Mouse (Mus musculus) hindbrain, embryonic 12.5 days (tissue): ENCODE measurements around the gene Gm9887. TPM values are rescaled to one million over a fixed set of nuclear protein-coding genes. Genes with fewer than 3 reads are reported as not detected.
"Not testable (repeated sequence)": the region's sequence is repeated elsewhere in the genome, so short reads cannot be mapped to it uniquely, and the experiment has no call there.

Experiments used
- ATAC-seq: fragments of 200-750 bp; cut with Nextera tagmentation; 2 replicates; pipeline ENCODE4 v1.8.0; 2017; ENCODE audit warnings: moderate TSS enrichment; ENCODE audit not compliant: low FRiP score
- H3K27ac ChIP-seq: fragments of 300-500 bp; sonication (generic); 2 replicates; pipeline ENCODE4 v1.5.1; 2016; ENCODE audit warnings: mild to moderate bottlenecking
- H3K27me3 ChIP-seq: fragments of 300-500 bp; sonication (generic); 2 replicates; pipeline ENCODE4 v1.6.1; 2016; ENCODE audit warnings: mild to moderate bottlenecking
- H3K36me3 ChIP-seq: fragments of 300-500 bp; sonication (generic); 2 replicates; pipeline ENCODE4 v1.6.1; 2016; ENCODE audit warnings: mild to moderate bottlenecking
- H3K4me1 ChIP-seq: fragments of 300-500 bp; sonication (generic); 2 replicates; pipeline ENCODE4 v1.6.1; 2016
- H3K4me2 ChIP-seq: fragments of 300-500 bp; sonication (generic); replicated peaks from 2 replicates; pipeline ENCODE4 v1.6.1; 2016; ENCODE audit warnings: mild to moderate bottlenecking
- H3K4me3 ChIP-seq: fragments of 300-500 bp; sonication (generic); 2 replicates; pipeline ENCODE4 v1.5.1; 2016; ENCODE audit warnings: mild to moderate bottlenecking
- H3K9ac ChIP-seq: fragments of 300-500 bp; sonication (generic); 2 replicates; pipeline ENCODE4 v1.6.1; 2016; ENCODE audit warnings: mild to moderate bottlenecking, moderate library complexity
- H3K9me3 ChIP-seq: fragments of 300-500 bp; sonication (generic); replicated peaks from 2 replicates; pipeline ENCODE4 v1.6.1; 2016; ENCODE audit warnings: mild to moderate bottlenecking
- WGBS: fragments of 180-500 bp; shearing (Covaris S2); methylation state at CpG from one replicate; pipeline ENCODE4 v1.1.7; 2016; 5-methylcytosine and 5-hydroxymethylcytosine counted together
- polyA plus RNA-seq: library from polyadenylated mRNA; unstranded; fragments of >200 nt; fragmentation: Nextera tagmentation; extraction: Ambion mirVana; gene quantifications from 2 replicates; pipeline ENCODE4 v1.2.1, GENCODE M21; 2016

The Gm9887 gene
- polyA plus RNA-seq, 1 experiment from 2014 or later: 1.8 TPM

DNA sequence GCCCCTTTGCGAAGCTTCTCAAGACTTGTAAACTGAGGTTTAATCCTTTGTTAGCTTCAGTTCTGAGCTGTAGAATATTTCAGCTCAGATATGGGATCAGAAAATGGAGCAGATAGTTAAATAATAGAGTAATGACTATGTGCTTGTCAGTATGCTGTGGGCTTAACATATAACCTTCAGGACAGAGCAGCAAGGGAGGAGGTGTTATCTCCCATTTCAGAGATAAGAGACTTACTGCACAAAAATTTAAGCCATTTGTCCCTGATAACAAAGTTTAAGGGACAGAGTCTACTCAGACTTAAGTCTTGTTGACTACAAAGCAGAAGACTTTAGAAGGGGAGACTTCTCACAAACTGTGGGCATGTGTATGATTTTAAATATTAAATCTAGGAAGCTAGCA is 10.6 kb upstream of the Gm9887 start:
- H3K4me2 ChIP-seq: no peak overlapping the region
- H3K27ac ChIP-seq: no peak overlapping the region
- no peaks in the 10 kb centered on the region for H3K36me3 ChIP-seq
- no peak overlapping the region for H3K9ac ChIP-seq
- H3K27me3 ChIP-seq: no peaks in the 10 kb centered on the region
- ATAC-seq: no peak
- H3K9me3 ChIP-seq: no peaks in the 10 kb centered on the region
- no peak overlapping the region for H3K4me3 ChIP-seq
- H3K4me1 ChIP-seq: no peaks in the 10 kb centered on the region
- 89% methylated on average over 1 of the region's 1 CpGs for WGBS

- no peak overlapping the region for H3K9ac ChIP-seq
- WGBS: 90% methylated on average over 11 of the region's 11 CpGs
- no peak overlapping the region for H3K27ac ChIP-seq
- H3K36me3 ChIP-seq: no peaks in the 10 kb centered on the region
- H3K4me2 ChIP-seq: no peak overlapping the region
- ATAC-seq: no peak
- H3K4me1 ChIP-seq: peaks cover 9% of the 10 kb centered on the region
- H3K4me3 ChIP-seq: no peak overlapping the region
- no peaks in the 10 kb centered on the region for H3K27me3 ChIP-seq
- no peaks in the 10 kb centered on the region for H3K9me3 ChIP-seq
Measured at GRCm38 (mm10) chr12:69378558-69379454, 6.5 kb upstream of the Gm9887 start.

DNA sequence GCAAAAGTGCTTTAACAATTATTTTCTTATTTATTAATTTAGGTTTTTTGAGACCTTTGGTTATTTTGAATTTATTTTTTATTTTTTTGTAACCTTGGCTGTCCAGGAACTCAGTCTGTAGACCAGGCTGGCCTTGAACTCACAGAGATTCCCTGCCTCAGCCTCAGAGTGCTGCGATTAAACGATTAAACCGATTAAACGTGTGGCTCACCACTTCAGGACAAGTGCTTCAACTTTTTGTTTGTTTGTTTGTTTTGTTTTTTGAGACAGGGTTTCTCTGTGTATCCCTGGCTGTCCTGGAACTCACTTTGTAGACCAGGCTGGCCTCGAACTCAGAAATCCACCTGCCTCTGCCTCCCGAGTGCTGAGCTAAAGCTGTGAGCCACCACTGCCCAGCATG is 5.4 kb upstream of the Gm9887 start:
- not testable (repeated sequence) for ATAC-seq, H3K4me2 ChIP-seq, H3K4me3 ChIP-seq, H3K27me3 ChIP-seq, H3K27ac ChIP-seq, H3K9ac ChIP-seq, H3K9me3 ChIP-seq, H3K36me3 ChIP-seq
- peaks cover 16% of the 10 kb centered on the region for H3K4me1 ChIP-seq
- 94% methylated on average over 6 of the region's 6 CpGs for WGBS

DNA sequence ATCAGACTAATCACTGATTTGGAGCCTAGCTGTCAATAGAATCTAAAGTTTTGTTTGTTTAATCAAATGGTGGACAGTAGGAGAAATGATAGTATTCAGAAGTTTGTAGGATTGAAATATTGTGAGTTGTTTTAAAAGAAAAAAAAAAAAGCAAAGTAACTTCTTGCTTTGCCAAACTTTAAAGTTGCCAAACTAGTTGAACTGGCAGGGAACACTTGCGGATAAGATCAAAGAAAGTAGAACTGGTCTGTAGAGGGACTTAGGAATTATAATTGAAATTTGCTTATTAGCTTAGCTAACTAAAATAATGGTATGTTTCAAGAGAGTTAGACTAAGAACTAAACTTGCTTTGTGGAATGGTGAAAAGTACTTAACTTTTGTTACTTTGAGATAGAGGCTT is 4.9 kb upstream of the Gm9887 start:
- Histone ChIP-seq H3K9ac (no peak overlapping the region), H3K27ac (no peak overlapping the region), H3K9me3 (no peaks in the 10 kb centered on the region), H3K27me3 (no peaks in the 10 kb centered on the region), H3K36me3 (no peaks in the 10 kb centered on the region), H3K4me2 (no peak overlapping the region), H3K4me3 (no peak overlapping the region), H3K4me1 (peaks cover 16% of the 10 kb centered on the region)
- 97% methylated on average over 1 of the region's 1 CpGs for WGBS
- no peak for ATAC-seq

GRCm38 (mm10) chr12:69376132-69376531 is 3.9 kb upstream of the Gm9887 start:
- Histone ChIP-seq H3K4me3 (no peak overlapping the region), H3K27me3 (no peaks in the 10 kb centered on the region), H3K4me1 (peaks cover 18% of the 10 kb centered on the region), H3K36me3 (no peaks in the 10 kb centered on the region), H3K4me2 (no peak overlapping the region), H3K9me3 (no peaks in the 10 kb centered on the region), H3K27ac (no peak overlapping the region), H3K9ac (no peak overlapping the region)
- 82% methylated on average over 2 of the region's 2 CpGs for WGBS
- no peak for ATAC-seq

DNA sequence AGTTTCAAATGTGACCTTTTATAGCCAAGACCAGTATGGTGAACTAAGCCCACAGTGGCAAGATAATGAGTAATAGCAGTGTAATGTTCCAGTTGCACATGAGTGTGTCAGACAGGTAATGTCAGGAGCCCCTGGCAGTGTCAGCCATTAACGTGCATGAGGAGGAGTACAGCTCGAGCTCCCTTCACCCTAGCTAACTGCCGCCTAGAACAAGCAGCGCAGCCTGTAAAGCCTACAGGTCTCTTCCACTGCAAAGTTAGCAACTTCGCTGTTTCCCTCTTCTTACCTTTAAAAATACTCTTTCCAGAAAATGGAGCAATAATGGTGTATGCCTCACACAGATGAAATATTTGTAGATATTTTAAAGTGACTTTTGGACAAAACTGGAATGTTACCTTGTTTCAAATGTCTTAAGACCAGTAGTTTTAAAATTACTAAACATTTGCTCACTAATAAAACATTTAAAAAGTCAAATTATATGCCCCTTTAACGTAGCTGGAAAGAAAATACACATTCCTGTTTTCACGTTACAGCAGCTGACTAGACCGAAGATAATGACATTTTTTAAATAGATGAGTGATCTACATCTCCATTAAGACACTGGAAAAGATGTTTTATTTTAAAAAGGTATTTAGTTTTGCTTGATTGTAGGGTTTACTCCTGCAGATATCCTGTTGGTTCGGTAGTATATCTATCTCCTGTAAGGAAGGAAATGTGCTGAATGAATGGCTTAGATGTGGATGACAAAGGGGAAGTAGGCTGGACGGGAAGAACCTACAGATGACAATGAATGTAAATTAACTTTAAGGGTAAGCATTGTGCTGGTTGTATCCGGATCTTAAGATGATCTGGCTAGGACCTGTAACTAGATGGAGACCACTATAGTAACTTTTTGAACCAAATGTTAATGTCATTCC is 1.9 kb upstream of the Gm9887 start:
- peaks cover 18% of the 10 kb centered on the region for H3K4me1 ChIP-seq
- peak overlapping the region; percentile 97 for H3K9ac ChIP-seq
- no peak overlapping the region for H3K27ac ChIP-seq
- no peaks in the 10 kb centered on the region for H3K27me3 ChIP-seq
- ATAC-seq: no peak
- no peaks in the 10 kb centered on the region for H3K36me3 ChIP-seq
- peak overlapping the region; percentile 93 for H3K4me2 ChIP-seq
- WGBS: 47% methylated on average over 11 of the region's 11 CpGs
- peak overlapping the region; percentile 97 for H3K4me3 ChIP-seq
- no peaks in the 10 kb centered on the region for H3K9me3 ChIP-seq

DNA sequence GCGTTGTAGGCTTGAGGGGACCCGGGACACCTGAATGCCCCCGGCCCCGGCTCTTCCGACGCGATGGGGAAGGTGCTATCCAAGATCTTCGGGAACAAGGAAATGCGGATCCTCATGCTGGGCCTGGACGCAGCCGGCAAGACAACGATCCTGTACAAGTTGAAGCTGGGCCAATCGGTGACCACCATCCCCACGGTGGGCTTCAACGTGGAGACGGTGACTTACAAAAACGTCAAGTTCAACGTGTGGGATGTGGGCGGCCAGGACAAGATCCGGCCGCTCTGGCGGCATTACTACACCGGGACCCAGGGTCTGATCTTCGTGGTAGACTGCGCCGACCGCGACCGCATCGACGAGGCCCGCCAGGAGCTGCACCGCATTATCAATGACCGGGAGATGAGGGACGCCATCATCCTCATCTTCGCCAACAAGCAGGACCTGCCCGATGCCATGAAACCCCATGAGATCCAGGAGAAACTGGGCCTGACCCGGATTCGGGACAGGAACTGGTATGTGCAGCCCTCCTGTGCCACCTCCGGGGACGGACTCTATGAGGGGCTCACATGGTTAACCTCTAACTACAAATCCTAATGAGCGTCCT is 573 bp upstream of the Gm9887 start:
- under 1% methylated on average over 42 of the region's 42 CpGs for WGBS
- H3K4me1 ChIP-seq: peaks cover 18% of the 10 kb centered on the region
- H3K4me3 ChIP-seq: peak overlapping the region; percentile 97
- no peaks in the 10 kb centered on the region for H3K9me3 ChIP-seq
- peak overlapping the region; percentile 97 for H3K9ac ChIP-seq
- H3K36me3 ChIP-seq: no peaks in the 10 kb centered on the region
- H3K27me3 ChIP-seq: no peaks in the 10 kb centered on the region
- ATAC-seq: peak; percentile 17
- peak overlapping the region; percentile 93 for H3K4me2 ChIP-seq
- peak overlapping the region; percentile 84 for H3K27ac ChIP-seq

DNA sequence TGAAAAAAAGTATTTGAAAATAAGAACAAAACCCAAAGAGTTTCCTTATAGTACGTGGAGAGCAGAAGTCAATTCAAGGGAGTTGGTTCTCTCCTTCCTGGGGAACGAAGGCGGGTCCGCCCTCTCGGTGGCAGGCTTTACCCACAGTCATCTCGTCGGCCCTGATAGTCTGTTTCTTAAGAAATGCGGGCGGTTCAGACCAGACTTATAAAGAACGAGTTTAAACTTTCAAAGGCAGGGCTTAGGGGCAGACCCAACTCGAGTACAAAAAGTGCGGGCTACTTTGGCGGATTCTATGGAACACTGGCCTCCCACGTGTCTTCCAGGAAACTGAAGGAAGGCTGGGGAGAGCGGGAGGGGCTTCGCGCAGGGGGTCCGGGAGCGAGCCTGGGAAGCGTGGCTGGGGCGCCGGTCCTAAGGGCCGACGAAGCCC is 821 bp downstream of the Gm9887 start:
- H3K4me1 ChIP-seq: peaks cover 18% of the 10 kb centered on the region
- peak overlapping the region; percentile 97 for H3K4me3 ChIP-seq
- no peaks in the 10 kb centered on the region for H3K9me3 ChIP-seq
- WGBS: 0% methylated on average over 24 of the region's 24 CpGs
- peak; percentile 92 for ATAC-seq
- peak overlapping the region; percentile 93 for H3K4me2 ChIP-seq
- peak overlapping the region; percentile 97 for H3K9ac ChIP-seq
- no peaks in the 10 kb centered on the region for H3K27me3 ChIP-seq
- no peaks in the 10 kb centered on the region for H3K36me3 ChIP-seq
- peak overlapping the region; percentile 84 for H3K27ac ChIP-seq

- Histone ChIP-seq H3K4me1 (peaks cover 16% of the 10 kb centered on the region), H3K9ac (peak overlapping the region; percentile 97), H3K36me3 (no peaks in the 10 kb centered on the region), H3K4me2 (peak overlapping the region; percentile 93), H3K27me3 (no peaks in the 10 kb centered on the region), H3K27ac (peak overlapping the region; percentile 84), H3K9me3 (no peaks in the 10 kb centered on the region), H3K4me3 (peak overlapping the region; percentile 97)
- ATAC-seq: no peak
- WGBS: 14% methylated on average over 7 of the region's 7 CpGs
Measured at GRCm38 (mm10) chr12:69370936-69371335, 1.3 kb downstream of the Gm9887 start.

DNA sequence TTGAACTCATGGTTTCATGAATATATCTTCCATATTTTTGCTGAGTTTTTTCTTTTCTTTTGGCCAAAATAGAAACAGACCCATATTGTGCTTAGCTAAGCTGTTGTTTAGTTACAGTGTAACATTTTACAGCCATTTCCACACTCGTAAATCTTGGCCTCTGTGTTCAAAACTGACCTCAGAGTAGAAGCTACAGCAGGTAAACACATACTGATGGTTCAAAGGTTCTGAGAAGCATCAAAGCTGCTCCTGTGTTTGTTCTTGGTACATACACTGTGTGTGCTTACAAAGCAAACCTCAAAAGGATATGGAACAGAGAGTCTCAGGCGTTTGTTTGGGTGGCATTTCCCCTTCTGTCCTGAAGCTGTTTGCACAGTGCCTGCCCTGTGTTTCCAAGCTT is 4.7 kb downstream of the Gm9887 start:
- no peak overlapping the region for H3K4me3 ChIP-seq
- no peaks in the 10 kb centered on the region for H3K27me3 ChIP-seq
- H3K36me3 ChIP-seq: no peaks in the 10 kb centered on the region
- no peak overlapping the region for H3K4me2 ChIP-seq
- no peak overlapping the region for H3K9ac ChIP-seq
- H3K9me3 ChIP-seq: no peaks in the 10 kb centered on the region
- H3K27ac ChIP-seq: no peak overlapping the region
- 66% methylated on average over 2 of the region's 2 CpGs for WGBS
- no peak for ATAC-seq
- 0 out of 2 replicates have a peak, but pooled peaks cover 2% of the 10 kb centered on the region for H3K4me1 ChIP-seq

DNA sequence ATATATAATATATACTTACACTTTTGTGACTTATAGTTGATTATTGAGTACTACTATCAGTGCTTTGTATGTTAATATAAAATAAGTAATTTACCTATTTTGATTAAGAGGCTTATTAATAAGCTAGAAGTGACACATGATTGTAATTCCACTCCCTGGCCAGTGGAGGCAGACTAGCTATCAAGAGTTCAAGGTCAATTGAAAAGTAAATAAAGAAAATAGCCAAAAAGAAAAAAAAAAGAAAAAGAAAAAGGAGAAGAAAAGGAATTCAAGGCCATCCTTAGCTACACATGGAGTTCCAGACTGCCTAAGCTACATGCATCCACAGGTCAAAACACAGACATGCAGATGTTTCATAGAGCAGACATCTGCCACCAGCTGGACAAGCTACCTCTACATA is 5.8 kb downstream of the Gm9887 start:
- no peak for ATAC-seq
- Histone ChIP-seq H3K4me3 (no peak overlapping the region), H3K27me3 (no peaks in the 10 kb centered on the region), H3K9me3 (no peaks in the 10 kb centered on the region), H3K4me1 (peaks cover 6% of the 10 kb centered on the region; the same call in 1 of the 2 replicates), H3K27ac (no peak overlapping the region), H3K4me2 (no peak overlapping the region), H3K36me3 (no peaks in the 10 kb centered on the region), H3K9ac (no peak overlapping the region)

DNA sequence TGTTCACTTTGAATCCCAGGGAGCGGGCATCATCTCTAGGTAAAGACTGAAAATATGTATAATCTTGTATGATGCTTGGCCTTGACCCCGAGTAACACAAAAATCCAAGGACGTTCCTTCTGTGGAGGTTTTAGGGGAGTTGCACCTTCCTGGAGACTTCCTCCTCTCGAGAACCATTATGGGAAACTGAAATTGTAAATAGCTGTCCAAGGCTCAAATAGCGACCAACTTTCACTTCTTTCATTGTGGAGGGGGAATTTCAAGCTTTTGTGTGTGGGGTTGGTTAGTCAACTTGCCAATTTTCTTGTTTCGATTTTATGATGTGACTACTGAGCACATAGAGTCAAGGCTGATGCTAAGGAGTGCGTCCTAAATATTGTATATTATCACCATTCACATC is 6.5 kb downstream of the Gm9887 start:
- no peak overlapping the region for H3K27ac ChIP-seq
- H3K27me3 ChIP-seq: no peaks in the 10 kb centered on the region
- H3K9me3 ChIP-seq: no peaks in the 10 kb centered on the region
- H3K4me2 ChIP-seq: no peak overlapping the region
- H3K36me3 ChIP-seq: no peaks in the 10 kb centered on the region
- no peak overlapping the region for H3K4me3 ChIP-seq
- no peak for ATAC-seq
- H3K9ac ChIP-seq: no peak overlapping the region
- WGBS: 80% methylated on average over 7 of the region's 7 CpGs
- peaks cover 3% of the 10 kb centered on the region; the same call in 1 of the 2 replicates for H3K4me1 ChIP-seq
